Comparison of ENCODE assay signal across 11 mouse cellular contexts in the genomic region with DNA sequence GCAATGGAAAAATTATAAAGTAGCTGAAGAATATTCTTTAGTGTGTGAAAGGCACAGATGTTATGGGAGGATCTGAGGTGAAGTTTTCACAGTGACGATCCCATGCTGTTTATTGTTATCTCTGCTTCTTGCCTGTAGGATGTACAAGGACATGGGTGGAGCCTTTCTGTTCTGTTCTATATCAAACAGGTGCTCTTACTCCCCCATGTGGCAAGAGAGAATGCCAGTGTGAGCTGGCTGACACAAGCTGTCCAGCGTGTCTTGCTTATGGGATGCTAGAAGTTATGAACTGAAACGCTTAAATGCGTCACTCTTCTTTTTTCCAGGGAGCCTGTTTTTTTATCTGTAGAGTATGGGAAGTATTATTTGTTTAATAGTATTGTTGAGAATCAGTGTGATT.
DNase-seq lines count a peak whose midpoint lies in the region; ATAC-seq and TF ChIP-seq lines count a peak whose summit lies in the region.
"Had no signal": no experiment of that assay in that cellular context is flagged by ENCODE, and none has a peak within 500 bp of the region (broad histone marks: within the 10 kb centered on the region; RNA-seq: fewer than 3 reads in every experiment).

No protein-coding gene starts in this region.

- no peak for DNase-seq in heart, adult 2 months
- DNase-seq in heart, embryonic 10.5 days (ENCODE audit: low spot score), result no peak
- DNase-seq in 416B (ENCODE audit: low read depth), result peak; percentile 57
- DNase-seq in cerebellum, adult 9-11 months, result peak; percentile 16
- peak; percentile 60 for DNase-seq in hindbrain, embryonic 14.5 days (ENCODE audit: low spot score)
- peak; percentile 26 for DNase-seq in thymus, postnatal 0 days (ENCODE audit: low spot score)
- no peak for DNase-seq in ovary, postnatal 36 days (ENCODE audit: low spot score)
- DNase-seq in lung, postnatal 10 days, result no peak

- 0 out of 2 replicates have a peak, but pooled peaks have one; percentile 16 for TF ChIP-seq CTCF in heart, adult 2 months (IDR thresholded peaks at IDR 0.05)

- no peak overlapping the region for H3K4me2 ChIP-seq in hindbrain, embryonic 14.5 days (replicated peaks)
- H3K4me2 ChIP-seq: heart, embryonic 13.5 days had no signal

- H3K27ac ChIP-seq in heart, adult 2 months, result no peak overlapping the region
- H3K27ac ChIP-seq in heart, embryonic 10.5 days, result no peak overlapping the region
- H3K27ac ChIP-seq in hindbrain, embryonic 14.5 days, result no peak overlapping the region
- H3K27ac ChIP-seq: heart, embryonic 13.5 days had no signal

- H3K4me3 ChIP-seq in heart, adult 2 months, result no peak overlapping the region
- H3K4me3 ChIP-seq in heart, embryonic 10.5 days, result no peak overlapping the region
- no peak overlapping the region for H3K4me3 ChIP-seq in hindbrain, embryonic 14.5 days (replicated peaks; ENCODE audit: low read length)
- H3K4me3 ChIP-seq: heart, embryonic 13.5 days; megakaryocyte, embryonic 14.5 days had no signal

- no peak for TF ChIP-seq EP300 in heart, adult 2 months (IDR thresholded peaks at IDR 0.05; ENCODE audit: insufficient read depth, low read depth, low read length)

- no peak for TF ChIP-seq POLR2A in heart, adult 2 months (IDR thresholded peaks at IDR 0.05; ENCODE audit: insufficient read depth, low read depth, low read length)

- no peaks in the 10 kb centered on the region for H3K79me2 ChIP-seq in heart, adult 2 months (replicated peaks; ENCODE audit: control insufficient read depth, insufficient read depth, low read length)

- intact Hi-C loops in heart, adult 2 months (cut with DNase I), result no loop called here

- no peaks in the 10 kb centered on the region for H3K9me3 ChIP-seq in heart, embryonic 10.5 days
- H3K9me3 ChIP-seq in hindbrain, embryonic 14.5 days (ENCODE audit: control insufficient read depth, low read length), result no peaks in the 10 kb centered on the region
- H3K9me3 ChIP-seq: heart, embryonic 13.5 days; megakaryocyte, embryonic 14.5 days had no signal

- no peaks in the 10 kb centered on the region for H3K4me1 ChIP-seq in heart, adult 2 months (ENCODE audit: control insufficient read depth, insufficient read depth, low read length)
- H3K4me1 ChIP-seq in heart, embryonic 10.5 days, result no peaks in the 10 kb centered on the region
- no peaks in the 10 kb centered on the region for H3K4me1 ChIP-seq in hindbrain, embryonic 14.5 days (replicated peaks; ENCODE audit: control insufficient read depth, insufficient read depth, low read length)
- H3K4me1 ChIP-seq: heart, embryonic 13.5 days; megakaryocyte, embryonic 14.5 days had no signal

- no peaks in the 10 kb centered on the region for H3K36me3 ChIP-seq in heart, adult 2 months (ENCODE audit: control insufficient read depth, insufficient read depth, low read length)
- H3K36me3 ChIP-seq in heart, embryonic 10.5 days, result no peaks in the 10 kb centered on the region
- H3K36me3 ChIP-seq in hindbrain, embryonic 14.5 days (replicated peaks; ENCODE audit: control insufficient read depth, insufficient read depth), result no peaks in the 10 kb centered on the region
- H3K36me3 ChIP-seq: G1E; heart, embryonic 13.5 days had no signal

- no peaks in the 10 kb centered on the region for H3K27me3 ChIP-seq in heart, adult 2 months (ENCODE audit: control insufficient read depth, insufficient read depth, low read length)
- H3K27me3 ChIP-seq in heart, embryonic 10.5 days (ENCODE audit: insufficient read depth, poor library complexity, severe bottlenecking), result no peaks in the 10 kb centered on the region
- no peaks in the 10 kb centered on the region for H3K27me3 ChIP-seq in hindbrain, embryonic 14.5 days (ENCODE audit: control insufficient read depth, insufficient read depth, low read length)
- H3K27me3 ChIP-seq: heart, embryonic 13.5 days; megakaryocyte, embryonic 14.5 days had no signal

- no peak overlapping the region for H3K9ac ChIP-seq in heart, adult 2 months (ENCODE audit: low read depth, low read length)
- no peak overlapping the region for H3K9ac ChIP-seq in hindbrain, embryonic 14.5 days
- H3K9ac ChIP-seq: heart, embryonic 13.5 days had no signal

- 38% methylated on average over 4 of the region's 4 CpGs for WGBS in heart, adult 2 months
- WGBS in heart, embryonic 10.5 days, result 48% methylated on average over 4 of the region's 4 CpGs
- WGBS in hindbrain, embryonic 14.5 days, result 51% methylated on average over 4 of the region's 4 CpGs

- ATAC-seq in hindbrain, embryonic 14.5 days (ENCODE audit: low FRiP score), result peak; percentile 46; the same call in 1 of the 2 replicates

Comparison
In these comparisons a context has a peak if more than half of its experiments do, and no peak if none do; other contexts are left out.
1. DNase-seq: peak in 416B (single experiment), cerebellum, adult 9-11 months (single experiment), hindbrain, embryonic 14.5 days (single experiment) and thymus, postnatal 0 days (single experiment); none in heart, adult 2 months (0 of 2), heart, embryonic 10.5 days (single experiment), ovary, postnatal 36 days (single experiment) and lung, postnatal 10 days (single experiment).